Mouse (Mus musculus) embryo, embryonic 10 days (tissue): ENCODE data around the gene Hhip.
"Not testable (repeated sequence)": the region's sequence is repeated elsewhere in the genome, so short reads cannot be mapped to it uniquely, and the experiment has no call there.

Experiments used
- DNase-seq: peaks from one replicate; pipeline ENCODE4 v3.0.0-alpha.2; 2015; ENCODE audit warnings: low spot score

The Hhip gene

GRCm38 (mm10) chr8:79992121-79992848, 65.5 kb downstream of the Hhip start:
- DNase-seq: no peak

DNA sequence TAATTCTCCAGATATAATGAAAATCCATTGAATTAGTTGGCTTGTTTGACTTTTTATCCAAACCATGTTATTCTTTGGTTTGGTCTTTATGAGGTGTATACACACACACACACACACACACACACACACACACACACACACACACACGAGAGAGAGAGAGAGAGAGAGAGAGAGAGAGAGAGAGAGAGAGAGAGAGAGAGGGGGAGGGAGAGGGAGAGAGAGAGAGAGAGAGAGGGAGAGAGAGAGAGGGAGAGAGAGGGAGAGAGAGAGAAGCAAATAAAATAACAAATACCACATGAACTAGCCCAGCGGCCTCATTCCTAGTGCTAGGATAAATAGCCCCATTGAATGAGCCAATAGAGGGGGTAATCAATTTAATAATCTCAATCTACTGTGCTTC, 66.4 kb downstream of the Hhip start:
- not testable (repeated sequence) for DNase-seq

DNA sequence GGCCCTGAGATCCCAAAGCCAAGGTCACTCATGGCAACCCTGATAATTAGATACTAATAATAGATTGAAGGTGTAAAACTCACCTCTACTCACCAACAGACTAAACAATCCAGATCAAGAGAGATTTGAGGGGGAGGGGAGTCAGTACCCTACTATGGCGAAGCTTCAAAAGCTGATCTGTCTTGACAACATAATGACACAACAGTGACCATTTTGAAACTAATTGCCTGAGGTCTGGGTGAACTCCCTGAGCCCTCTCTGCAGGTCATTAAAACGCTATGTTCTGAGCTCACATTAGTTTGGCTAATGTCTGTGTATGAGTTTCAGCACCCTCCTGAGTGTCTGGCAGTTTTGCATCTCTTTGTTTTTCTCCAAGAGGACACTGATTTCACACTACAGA, 72.9 kb downstream of the Hhip start:
- DNase-seq: no peak

DNA sequence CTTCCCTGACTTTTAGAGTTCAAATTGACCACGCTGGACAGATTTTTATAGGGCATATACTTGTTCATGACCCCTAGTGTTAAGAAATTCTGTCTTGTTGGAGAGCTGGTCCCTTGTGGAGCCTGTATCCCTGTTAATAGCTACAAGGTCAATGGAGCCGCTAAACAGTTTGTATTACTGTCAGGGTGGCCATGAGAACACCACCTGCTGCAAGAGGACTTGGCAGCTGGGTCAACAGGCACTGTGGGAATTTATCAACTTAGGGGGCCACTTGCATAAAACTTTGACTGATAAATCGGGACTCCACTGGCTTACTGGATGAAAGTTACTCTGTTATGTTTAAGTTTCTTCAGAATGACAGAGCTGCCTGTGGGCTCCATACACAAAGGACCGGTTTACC, 75.7 kb downstream of the Hhip start:
- DNase-seq: peak; percentile 52

DNA sequence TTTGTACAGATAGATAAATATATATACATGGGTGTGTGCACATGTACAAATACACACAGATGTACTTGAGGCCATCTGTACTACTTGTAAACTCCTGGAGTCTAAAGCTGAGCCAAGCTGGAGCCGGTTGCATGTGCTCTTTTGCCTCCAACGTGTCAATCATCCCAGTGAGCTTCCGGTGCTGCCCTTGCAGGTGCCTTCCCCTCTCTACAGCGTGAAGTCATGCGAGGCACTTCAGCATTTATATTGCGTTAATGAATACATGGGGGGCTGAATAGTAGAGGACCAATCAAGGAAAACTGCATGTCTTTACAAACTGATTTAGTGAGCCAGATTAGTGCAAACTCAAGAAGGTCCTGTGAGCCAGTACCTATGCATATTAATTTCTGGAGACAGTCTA, 91.6 kb downstream of the Hhip start:
- no peak for DNase-seq

DNA sequence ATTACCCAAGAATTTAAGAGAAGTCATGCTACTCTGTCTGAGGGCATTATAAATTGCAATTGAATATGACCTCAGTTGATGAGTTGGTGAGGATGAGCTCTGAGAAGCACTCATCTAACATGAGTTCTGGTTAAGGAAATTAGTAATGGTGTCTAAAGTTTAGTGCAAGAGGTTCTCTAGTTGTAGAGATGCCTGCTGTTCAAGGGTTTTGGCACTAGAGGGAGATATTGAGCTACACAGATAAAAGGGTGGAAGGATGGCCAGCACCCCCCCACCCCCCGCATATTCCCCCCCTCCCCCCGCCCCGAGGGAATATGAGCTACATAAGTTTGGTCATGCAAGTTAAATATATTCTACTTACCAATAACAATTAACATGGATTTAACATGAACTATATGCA, 104.9 kb downstream of the Hhip start:
- peak; percentile 30 for DNase-seq

DNA sequence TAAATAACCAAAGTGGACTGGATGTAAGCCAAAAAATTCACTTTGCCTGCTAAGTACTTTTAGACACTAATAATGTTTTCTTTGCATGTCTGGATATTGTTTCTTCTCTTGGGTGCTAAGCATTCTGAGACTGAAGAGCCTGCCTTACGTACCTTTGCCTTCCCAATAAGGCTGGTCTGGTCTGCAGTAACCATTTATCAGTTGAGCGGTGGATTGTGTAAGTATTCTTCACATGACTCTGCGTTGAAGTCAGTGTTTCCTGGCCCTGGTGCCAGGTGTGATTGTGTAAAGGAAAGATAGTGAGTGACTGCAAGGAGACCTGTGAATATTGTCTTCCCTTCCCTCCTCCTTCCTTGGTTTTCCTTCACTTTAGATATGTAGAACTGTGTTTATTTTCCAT, 107.4 kb downstream of the Hhip start:
- DNase-seq: no peak

DNA sequence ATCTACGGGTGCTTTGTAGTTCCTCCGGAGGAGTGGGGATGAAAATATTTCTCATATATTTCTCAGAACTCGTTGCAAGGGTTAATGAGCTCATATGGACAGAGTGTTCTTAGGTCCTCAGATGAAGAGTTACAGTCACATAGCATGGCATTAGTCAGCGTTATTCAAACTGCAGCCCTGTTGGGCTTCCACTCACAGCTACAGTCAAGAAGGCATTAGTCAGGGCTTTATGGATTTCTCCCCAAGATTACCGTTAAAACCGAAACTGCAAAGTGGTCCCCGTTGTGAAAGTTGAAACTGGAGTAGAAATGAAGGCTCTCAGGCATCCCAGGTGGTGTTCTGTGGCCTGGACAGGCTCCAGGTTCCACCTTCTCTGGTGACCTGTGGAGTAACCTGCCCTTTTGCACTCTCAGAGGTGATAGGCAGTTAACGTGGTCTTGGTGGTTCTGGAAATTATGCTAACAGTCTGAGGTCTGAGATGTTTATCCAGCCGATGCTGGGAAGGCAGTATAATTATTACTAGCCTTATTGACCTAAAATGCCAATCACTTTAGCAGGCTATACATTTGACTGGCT, 112.2 kb downstream of the Hhip start:
- DNase-seq: no peak

GRCm38 (mm10) chr8:79941070-79941469, 116.7 kb downstream of the Hhip start:
- no peak for DNase-seq

DNA sequence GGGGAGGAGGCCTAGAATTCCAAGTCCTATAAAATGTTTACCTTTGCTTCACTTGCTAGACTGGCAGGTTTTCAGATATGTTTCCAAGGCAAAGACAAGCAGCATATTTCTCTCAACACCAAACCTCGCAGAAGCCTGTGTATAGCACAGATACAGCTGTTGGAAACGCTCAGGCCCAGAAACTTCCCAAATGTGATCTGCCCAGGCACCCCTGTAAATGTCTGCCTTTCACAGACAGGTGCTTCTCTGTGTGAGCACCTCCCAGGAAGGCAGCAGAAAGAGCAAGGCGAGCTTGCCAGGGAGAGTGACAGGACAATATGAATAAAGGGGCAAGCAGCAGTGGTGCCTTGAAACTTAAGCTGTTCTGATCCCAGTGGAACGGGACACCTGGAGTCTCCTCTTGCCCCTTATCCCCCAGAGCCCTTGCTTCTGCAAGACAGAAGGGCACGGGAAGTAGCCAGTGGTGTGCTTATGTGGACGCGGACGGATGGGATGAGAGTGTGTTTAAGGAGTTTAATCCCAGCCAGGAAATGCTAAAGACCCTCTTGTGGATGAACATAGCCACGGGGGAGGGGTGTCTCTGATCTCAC, 120.9 kb downstream of the Hhip start:
- no peak for DNase-seq

GRCm38 (mm10) chr8:79935793-79936192, 122.0 kb downstream of the Hhip start:
- DNase-seq: peak; percentile 35

GRCm38 (mm10) chr8:79929202-79929601, 128.6 kb downstream of the Hhip start:
- DNase-seq: peak; percentile 41

DNA sequence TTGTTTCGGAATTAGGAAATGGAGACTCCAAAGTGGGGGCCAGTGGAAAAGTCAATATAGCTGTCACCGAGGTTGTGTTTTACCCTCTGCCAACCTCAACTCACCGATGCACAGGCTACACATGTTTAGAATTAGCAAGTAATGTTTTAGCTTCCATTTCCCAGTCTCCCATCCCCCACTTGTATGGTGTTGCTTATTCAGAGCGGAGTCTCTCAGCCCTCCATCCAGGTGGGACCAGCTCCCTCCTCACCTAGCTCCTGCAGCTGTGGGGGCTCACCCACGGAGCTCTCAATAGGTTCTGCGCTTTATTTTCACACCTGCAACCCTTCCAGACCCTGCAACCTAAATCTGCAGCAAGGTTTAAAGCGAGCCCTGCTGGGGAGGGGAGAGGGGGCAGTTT, 140.6 kb downstream of the Hhip start:
- peak; percentile 20 for DNase-seq
